Mouse (Mus musculus): Measurements from ENCODE around the gene Fam240b.

Fam240b gene

GRCm38 (mm10) chr13:64497692-64498091 lies at the start of gene Fam240b:
Gene Fam240b, minus strand, starts transcription at chr13:64497792.
- no peak for ATAC-seq (ENCODE audit: insufficient number of reproducible peaks, low FRiP score, low TSS enrichment)

DNA sequence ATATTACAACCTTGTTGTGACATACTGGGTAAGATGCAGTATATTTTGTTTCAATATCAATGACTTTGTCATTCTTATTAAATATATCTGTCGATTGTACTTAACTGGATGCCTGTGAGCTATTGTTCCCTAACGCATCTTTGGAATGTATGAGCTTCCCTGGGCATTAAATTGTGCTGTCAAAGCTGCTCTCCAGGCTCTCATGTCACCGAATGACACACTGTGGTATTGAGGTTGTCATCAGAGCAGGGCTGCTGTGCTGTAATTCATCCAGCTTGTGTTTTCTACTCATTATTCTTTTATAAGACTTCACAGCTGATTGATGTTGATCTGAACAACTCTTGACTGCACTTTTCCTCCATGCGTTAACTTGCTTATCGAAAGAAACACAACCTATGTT lies 32.5 kb upstream of the Fam240b start:
- ATAC-seq (ENCODE audit: insufficient number of reproducible peaks, low FRiP score, low TSS enrichment) = no peak

DNA sequence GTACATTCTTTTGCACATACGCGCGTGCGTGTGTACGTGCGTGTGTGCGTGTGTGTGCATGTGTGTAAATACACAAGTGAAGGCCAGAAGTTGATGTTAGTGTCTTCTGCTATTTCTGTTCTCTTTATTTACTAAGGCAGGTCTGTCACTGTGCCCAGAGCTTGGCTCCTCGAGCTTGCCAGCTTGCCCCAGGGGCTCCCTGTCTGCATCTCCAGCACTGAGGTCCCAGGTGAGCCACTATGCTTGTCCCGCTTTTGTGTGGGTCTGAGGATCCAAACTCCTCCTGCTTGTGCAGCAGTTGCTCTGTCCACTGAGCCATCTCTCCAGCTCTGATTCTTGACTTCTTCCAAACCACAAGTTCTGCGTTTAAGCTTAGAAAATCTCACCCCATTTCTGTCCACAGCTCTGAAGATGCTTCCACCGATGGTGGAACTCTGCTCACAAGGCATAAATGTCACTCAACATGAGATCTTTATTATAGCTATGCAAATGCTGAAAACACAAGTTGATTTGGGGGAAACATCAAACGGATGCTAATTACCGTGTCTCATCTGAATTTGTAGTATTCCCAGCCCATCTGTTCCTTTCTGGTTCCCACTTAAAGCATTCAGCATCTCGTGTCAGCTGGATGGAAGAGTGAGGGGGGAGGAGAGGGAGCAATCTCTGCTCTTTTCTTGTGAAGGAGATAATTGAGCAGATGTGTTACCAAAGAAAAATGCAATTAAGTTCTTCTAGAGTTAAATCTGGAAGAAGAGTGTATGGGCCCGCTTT lies 29.1 kb upstream of the Fam240b start:
- ATAC-seq (ENCODE audit: insufficient number of reproducible peaks, low FRiP score, low TSS enrichment) = no peak

DNA sequence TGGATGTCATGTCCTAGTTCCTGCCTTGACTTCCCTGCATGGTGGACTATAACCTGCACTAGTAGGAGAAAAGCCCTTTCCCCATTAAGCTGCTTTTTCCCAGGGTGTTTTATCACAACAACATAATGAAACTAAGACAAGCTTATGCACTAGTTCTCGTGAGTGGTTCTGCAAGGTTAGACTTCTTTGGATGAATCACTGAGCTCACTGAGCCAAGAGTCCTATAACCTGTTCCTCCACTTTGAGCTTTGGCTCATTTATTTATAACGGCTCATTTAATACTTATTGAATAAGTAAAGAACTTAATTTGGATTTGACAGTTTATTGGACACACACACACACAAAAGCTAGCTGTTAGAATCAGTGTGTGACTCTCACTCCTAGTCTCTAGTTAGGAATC lies 16.7 kb upstream of the Fam240b start:
- ATAC-seq (ENCODE audit: insufficient number of reproducible peaks, low FRiP score, low TSS enrichment) = no peak

DNA sequence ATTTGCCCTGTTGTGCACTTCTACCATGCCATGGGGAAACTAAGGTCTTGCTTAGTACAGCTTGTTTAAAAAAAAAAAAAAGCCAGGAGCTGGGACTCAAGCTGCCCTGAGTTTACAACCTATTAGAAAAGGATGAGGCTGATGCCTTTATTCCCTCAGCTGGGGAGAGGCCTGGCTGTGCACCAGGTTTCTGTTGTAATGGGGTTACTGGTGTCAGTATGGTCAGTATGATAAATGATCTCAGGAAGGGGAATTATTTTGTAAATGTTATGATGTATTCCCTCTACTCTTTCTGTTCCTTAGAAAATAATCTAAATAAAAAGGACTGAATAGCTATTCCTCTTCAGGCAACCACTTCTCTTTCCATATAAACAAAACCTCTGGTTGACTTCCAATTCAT lies 14.0 kb upstream of the Fam240b start:
- no peak for ATAC-seq (ENCODE audit: insufficient number of reproducible peaks, low FRiP score, low TSS enrichment)

DNA sequence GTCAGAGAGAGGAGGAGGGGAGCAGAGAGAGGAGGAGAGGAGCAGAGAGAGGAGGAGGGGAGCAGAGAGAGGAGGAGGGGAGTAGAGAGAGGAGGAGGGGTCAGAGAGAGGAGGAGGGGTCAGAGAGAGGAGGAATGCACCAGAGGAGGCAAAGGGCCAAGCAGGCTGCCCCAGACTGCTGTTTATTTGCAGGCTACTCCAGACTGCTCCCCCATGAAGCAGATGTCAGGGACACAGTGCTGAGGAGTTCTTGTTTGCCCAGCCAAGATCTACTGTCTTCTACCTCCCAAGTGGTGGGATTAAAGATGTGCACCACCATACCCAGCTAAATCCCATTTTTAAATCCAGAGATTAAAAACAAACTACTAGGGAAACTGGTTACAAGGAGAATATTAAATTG lies 9.8 kb upstream of the Fam240b start:
- no peak for ATAC-seq (ENCODE audit: insufficient number of reproducible peaks, low FRiP score, low TSS enrichment)

DNA sequence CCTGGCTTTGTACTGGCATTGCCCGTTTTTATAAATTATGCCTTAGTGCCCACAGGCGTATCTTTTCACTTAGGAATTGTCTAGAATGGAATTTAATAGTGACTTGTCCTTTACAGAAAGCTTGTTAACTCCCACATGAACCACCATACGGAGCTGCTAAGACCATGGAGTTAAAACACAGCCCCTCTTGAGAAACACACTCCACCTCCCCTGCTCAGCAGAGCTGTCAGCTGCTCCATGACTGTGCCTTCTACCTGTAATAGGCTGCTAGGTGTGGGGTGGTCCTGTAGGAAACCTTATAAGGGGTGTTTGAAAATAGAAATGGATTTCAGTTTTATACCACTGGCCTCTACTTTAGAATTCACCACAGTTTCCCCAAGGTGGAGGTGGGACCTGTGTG lies 5.2 kb upstream of the Fam240b start:
- no peak for ATAC-seq (ENCODE audit: insufficient number of reproducible peaks, low FRiP score, low TSS enrichment)

GRCm38 (mm10) chr13:64493586-64493985 lies 4.0 kb downstream of the Fam240b start:
- no peak for ATAC-seq (ENCODE audit: insufficient number of reproducible peaks, low FRiP score, low TSS enrichment)

GRCm38 (mm10) chr13:64489886-64490285 lies 7.7 kb downstream of the Fam240b start:
- ATAC-seq (ENCODE audit: insufficient number of reproducible peaks, low FRiP score, low TSS enrichment) = no peak

DNA sequence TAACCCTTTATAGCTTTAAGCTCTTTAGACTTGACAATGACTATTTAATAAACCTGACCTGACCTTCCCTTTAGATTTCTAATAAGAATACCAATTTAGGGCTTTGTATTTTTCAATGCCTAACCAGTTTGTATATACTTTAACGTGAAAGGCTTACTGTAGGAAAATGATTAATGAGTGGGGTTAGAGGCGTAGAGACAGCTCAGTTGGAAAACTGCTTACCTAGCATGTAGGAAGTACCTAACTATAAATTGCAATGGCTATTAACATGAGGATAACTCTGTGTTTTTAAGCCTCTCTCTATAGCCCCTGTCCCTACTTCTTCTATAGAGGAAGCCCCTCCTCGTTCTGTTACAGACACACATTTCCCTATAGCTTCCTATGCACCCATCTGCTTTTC lies 17.6 kb downstream of the Fam240b start:
- no peak for ATAC-seq (ENCODE audit: insufficient number of reproducible peaks, low FRiP score, low TSS enrichment)

DNA sequence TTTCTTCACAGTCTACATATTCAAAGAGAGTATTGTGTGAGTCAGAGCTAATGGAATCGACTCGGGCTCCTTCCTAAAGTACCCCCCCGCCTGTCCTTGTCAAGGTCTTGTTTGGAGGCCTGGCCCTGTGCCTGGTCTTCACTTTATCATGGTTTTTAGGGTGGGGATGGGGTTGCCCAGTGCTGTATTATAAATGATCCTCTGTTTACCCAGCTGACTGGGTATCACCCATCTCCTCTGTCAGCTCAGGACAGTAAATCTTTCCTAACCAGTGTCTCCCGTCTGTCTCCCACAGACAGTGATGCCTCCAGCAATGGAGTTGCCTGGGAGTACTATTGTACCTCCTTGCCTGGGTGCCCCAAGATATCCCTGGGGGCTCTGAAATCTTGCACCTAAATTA lies 19.6 kb downstream of the Fam240b start:
- ATAC-seq (ENCODE audit: insufficient number of reproducible peaks, low FRiP score, low TSS enrichment) = no peak

DNA sequence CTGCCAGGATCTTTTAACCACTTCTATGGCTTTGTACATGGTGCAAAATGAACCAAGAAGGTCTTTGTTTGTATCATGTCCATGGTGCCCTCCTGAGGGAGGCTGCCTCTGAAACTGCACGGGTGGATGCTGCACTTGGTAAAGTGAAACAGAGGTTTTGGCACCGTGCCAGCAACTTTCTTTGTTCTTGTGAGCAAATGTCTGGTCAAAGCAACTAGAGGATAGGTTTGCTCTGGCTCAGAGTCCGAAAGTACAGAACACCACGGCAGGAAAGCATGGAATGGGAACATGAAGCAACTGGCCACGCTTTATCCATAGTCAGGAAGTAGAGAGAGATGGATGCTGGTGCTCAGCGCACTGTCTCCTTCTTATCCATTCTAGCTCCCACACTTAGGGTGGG lies 29.7 kb downstream of the Fam240b start:
- ATAC-seq (ENCODE audit: insufficient number of reproducible peaks, low FRiP score, low TSS enrichment) = no peak

- peak; percentile 79 for ATAC-seq (ENCODE audit: insufficient number of reproducible peaks, low FRiP score, low TSS enrichment)
Observed at GRCm38 (mm10) chr13:64465166-64465565, 32.4 kb downstream of the Fam240b start.

DNA sequence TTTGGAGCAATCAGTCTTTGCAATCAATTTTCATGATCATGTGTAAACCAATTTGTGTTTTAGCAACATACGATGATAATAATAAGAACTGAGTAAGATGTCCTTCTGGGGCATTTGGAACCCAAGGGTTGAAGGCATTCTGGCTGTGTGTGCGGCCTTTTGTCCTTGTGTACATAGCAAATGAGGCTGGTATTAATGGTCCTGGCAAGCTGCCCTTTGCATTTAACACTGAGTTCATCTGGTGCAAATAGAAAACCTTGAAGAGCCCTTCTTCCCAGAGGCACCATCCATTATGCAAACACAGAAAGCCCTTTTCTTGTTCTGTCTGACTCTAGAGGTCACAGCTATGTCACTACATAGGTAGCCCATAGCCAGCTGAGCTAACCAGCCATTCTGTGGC lies 35.0 kb downstream of the Fam240b start:
- no peak for ATAC-seq (ENCODE audit: insufficient number of reproducible peaks, low FRiP score, low TSS enrichment)

- ATAC-seq (ENCODE audit: insufficient number of reproducible peaks, low FRiP score, low TSS enrichment) = peak; percentile 86
Observed at GRCm38 (mm10) chr13:64458181-64458580, 39.4 kb downstream of the Fam240b start.

DNA sequence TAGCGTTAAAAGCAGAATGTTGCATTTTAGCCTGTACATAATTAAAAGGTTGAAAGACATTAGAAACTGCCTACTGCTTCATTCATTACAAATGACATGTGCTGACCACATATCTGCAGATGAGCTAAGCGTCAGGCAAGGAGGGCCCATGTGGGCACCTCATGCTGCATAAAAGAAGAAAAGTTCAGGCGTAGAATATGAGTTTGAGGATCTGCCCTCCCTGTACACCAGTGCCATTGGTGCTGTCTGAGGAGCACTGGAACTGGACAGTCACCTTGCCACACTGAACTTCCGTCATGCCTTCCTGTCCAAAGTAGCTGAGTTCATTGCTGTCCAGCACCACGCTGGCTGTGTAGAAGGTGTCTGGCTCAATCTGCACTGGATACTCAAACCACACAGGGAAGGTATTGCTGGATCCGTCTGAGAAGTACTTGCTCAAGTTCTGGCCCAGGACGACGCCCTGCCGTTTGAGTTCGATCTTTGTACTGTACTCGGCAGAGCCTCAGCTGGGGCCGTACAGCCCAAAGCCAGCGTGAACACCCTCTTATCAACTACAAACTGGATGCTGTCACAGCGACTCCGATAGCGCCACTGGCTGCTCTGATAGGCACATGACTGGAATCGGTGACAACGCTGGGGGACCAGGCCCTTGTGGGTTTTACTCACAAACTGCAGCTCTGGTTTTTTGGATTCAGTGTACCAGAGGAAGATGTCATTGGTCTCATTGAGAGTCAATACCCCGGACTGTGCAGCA lies 40.2 kb downstream of the Fam240b start:
- 0 out of 2 replicates have a peak, but pooled peaks have one; percentile 27 for ATAC-seq (ENCODE audit: insufficient number of reproducible peaks, low FRiP score, low TSS enrichment)

DNA sequence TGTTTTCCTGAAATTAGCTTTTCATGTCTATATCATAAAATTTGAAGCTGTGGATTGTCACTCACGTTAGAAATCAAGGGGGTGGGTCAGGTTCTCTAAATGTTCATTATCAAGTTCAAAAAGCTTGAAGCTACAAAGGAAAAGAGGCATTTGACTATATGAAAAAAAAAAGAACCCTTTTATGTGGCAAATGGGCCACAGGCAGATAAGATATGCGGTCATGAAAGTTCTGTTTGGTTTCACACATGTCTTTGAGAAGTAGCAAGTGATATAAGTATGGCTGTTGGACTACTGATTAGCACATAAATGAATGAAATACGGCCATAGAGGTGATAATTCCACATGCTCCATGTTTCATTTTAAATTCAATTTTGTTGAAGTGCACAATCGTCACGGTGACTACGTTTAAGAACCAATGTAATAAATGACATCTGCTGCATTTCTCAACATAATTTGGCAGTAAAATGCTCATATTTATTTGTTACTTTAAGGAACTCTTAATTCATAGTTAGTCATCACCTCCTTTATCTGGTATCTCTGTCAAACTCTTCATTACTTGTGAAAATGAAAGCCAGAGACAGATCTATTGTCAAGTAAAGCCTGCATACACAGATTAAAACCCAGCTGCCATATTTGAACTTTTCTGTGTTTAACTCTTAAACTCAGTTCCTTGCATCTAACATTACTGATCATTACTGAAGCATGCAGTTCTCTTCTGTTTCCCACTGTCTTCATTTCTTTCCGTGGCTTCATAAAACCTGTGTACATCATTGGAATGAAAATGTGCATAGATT lies 47.4 kb downstream of the Fam240b start:
- ATAC-seq (ENCODE audit: insufficient number of reproducible peaks, low FRiP score, low TSS enrichment) = no peak

- no peak for ATAC-seq (ENCODE audit: insufficient number of reproducible peaks, low FRiP score, low TSS enrichment)
Observed at GRCm38 (mm10) chr13:64448729-64449128, 48.9 kb downstream of the Fam240b start.

- peak; percentile 68; the same call in 1 of the 2 replicates for ATAC-seq (ENCODE audit: insufficient number of reproducible peaks, low FRiP score, low TSS enrichment)
Observed at GRCm38 (mm10) chr13:64447947-64448346, 49.6 kb downstream of the Fam240b start.

- no peak for ATAC-seq (ENCODE audit: insufficient number of reproducible peaks, low FRiP score, low TSS enrichment)
Observed at GRCm38 (mm10) chr13:64445254-64445920, 52.2 kb downstream of the Fam240b start.
